Mouse (Mus musculus): ENCODE measurements around the gene Efna3.

Efna3 gene

GRCm38 (mm10) chr3:89339416-89339815 is 16.7 kb upstream of the Efna3 start:
- in situ Hi-C loops (cut with MboI, MseI): no loop called here

- in situ Hi-C loops (cut with MboI, MseI): no loop called here
These were observed 15.2 kb upstream of the Efna3 start, which contains the start of gene Efna4 for GRCm38 (mm10) chr3:89337721-89338578. Efna4 (minus strand) TSS chr3:89338028.

DNA sequence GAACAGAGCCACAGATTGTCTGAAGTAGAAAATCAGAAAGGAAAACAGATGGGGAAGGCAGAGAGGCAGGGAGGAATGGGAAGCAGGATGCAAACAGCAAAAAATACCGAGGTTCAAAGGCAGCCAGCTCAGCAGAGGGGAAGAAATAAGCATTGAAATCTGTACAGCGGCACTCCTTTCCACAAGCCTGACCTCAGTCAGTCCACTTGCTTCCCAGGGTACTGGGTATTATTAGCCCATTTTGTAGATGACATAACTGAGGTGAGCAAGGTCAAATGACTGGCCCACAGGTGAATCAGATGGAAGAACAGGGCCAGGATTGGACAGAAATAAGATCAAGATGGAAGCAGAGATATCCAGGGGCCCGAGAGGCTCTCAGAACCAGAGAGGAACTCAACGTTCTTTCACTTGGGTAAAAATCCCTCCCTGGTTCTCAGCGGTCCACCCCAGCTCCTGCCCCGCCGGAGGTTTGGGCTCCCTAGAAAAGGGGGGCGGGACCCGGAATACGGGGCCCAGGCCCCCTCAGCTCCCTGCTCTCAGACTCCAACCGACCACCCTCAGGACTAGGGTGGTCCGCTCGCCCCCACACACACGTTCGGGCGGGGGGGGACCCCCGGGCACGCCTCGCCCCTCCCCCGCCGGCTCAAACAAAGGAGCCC is 14.4 kb upstream of the Efna3 start:
- in situ Hi-C loops (cut with MboI, MseI): no loop called here

- in situ Hi-C loops (cut with MboI, MseI): no loop called here
These were observed 13.8 kb upstream of the Efna3 start for GRCm38 (mm10) chr3:89336529-89336928.

GRCm38 (mm10) chr3:89333053-89333452 is 10.3 kb upstream of the Efna3 start:
- in situ Hi-C loops (cut with MboI, MseI): no loop called here

GRCm38 (mm10) chr3:89332476-89332875 is 9.7 kb upstream of the Efna3 start:
- in situ Hi-C loops (cut with MboI, MseI): no loop called here

DNA sequence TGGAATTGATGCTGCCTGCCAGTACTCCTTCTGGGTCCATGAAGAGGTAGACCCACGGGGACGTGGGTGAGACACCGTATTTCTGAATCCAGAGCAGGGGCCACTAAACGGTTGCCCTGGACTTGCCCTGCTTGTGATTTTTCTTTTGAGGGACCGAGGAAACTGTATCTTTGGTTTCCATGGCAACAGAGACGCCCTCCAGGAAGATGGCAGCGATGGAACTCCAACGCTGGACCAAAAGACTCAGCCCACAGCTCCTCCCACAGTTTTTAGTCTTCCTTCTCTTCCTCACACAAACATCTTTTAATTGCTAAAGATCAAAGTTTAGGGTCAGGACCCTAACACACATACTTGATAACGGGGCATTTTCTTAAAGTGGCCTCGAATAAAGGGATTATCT is 9.2 kb upstream of the Efna3 start:
- in situ Hi-C loops (cut with MboI, MseI): no loop called here

- in situ Hi-C loops (cut with MboI, MseI): no loop called here
These were observed 8.8 kb upstream of the Efna3 start for GRCm38 (mm10) chr3:89331561-89331960.

- in situ Hi-C loops (cut with MboI, MseI): no loop called here
These were observed 8.2 kb upstream of the Efna3 start for GRCm38 (mm10) chr3:89330948-89331347.

DNA sequence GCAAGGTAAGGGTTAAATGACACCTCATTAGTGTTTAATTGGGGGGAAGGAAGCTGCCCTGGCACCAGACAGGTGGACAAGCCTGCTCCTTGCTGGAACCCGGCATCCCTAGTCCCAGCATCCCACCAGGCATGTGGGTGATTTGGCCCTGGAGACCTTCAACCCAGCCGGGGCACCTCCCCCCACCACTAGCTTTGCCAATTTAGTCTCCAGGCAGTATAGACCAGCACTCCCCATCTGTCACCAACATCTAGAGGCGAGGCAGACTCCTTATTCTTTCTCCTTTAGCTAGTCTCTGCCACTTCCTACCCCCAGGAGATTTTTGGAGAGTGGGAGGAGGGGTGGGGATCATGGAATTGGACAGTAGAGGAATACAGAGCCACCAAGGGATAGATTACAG is 7.6 kb upstream of the Efna3 start:
- in situ Hi-C loops (cut with MboI, MseI): no loop called here

- in situ Hi-C loops (cut with MboI, MseI): no loop called here
These were observed 5.9 kb upstream of the Efna3 start for GRCm38 (mm10) chr3:89328623-89329022.

- in situ Hi-C loops (cut with MboI, MseI): no loop called here
These were observed 4.7 kb upstream of the Efna3 start for GRCm38 (mm10) chr3:89327371-89327870.

GRCm38 (mm10) chr3:89325882-89326281 is 3.1 kb upstream of the Efna3 start:
- in situ Hi-C loops (cut with MboI, MseI): no loop called here

GRCm38 (mm10) chr3:89322131-89322500 is 649 bp downstream of the Efna3 start:
- in situ Hi-C loops (cut with MboI, MseI): no loop called here

GRCm38 (mm10) chr3:89321183-89322130 is 1.3 kb downstream of the Efna3 start:
- in situ Hi-C loops (cut with MboI, MseI): no loop called here

DNA sequence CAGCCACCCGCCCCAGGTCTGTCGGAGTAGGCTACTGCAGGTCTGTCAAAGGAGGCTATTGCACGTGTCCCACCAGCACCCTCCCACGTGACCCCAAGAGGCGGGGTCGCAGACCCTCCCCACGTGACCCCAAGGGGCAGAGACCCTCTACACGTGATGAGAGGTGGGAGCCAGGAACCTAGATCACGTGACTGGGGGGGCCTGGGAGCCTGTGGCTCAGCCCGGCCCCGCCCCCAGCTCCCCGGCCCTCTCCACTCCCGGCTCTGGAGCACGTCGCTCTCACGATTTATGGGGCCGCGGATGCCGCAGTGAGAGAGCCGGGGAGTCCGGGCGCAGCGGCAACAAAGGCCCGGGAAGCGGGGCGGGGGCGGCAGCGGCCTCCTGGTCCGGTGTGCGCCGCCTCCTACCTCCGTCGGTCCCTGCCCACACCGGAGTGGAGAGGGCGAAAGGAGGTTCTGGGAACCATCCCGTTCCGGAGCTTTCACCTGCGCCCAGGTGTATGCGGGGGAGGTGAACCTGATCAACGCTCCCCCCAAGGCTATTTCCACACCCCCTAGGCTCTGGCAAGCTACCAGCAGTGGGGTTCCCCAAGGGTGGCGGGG is 2.1 kb downstream of the Efna3 start:
- in situ Hi-C loops (cut with MboI, MseI): no loop called here

GRCm38 (mm10) chr3:89319591-89320350 is 3.0 kb downstream of the Efna3 start:
- in situ Hi-C loops (cut with MboI, MseI): loop anchor here (5.0 kb wide), 1 partner anchor 163 kb away; no protein-coding TSS in a partner anchor

- in situ Hi-C loops (cut with MboI, MseI): loop anchor here (5.0 kb wide), 1 partner anchor 163 kb away; no protein-coding TSS in a partner anchor
These were observed 3.7 kb downstream of the Efna3 start for GRCm38 (mm10) chr3:89318971-89319590.

GRCm38 (mm10) chr3:89318316-89318715 is 4.4 kb downstream of the Efna3 start:
- in situ Hi-C loops (cut with MboI, MseI): loop anchor here (5.0 kb wide), 1 partner anchor 164 kb away; no protein-coding TSS in a partner anchor

- in situ Hi-C loops (cut with MboI, MseI): loop anchor here (5.0 kb wide), 1 partner anchor 165 kb away; no protein-coding TSS in a partner anchor
These were observed 5.5 kb downstream of the Efna3 start for GRCm38 (mm10) chr3:89317246-89317645.

Data from regulatory T cell (primary cell).